Mouse (Mus musculus): ENCODE data around the gene Asb6. TPM values are rescaled to one million over a fixed set of nuclear protein-coding genes. Genes with fewer than 3 reads are reported as not detected.

Asb6 gene
- total and polyA plus RNA-seq, 3 experiments = 50.1 to 54.6 TPM; not detected in 1

DNA sequence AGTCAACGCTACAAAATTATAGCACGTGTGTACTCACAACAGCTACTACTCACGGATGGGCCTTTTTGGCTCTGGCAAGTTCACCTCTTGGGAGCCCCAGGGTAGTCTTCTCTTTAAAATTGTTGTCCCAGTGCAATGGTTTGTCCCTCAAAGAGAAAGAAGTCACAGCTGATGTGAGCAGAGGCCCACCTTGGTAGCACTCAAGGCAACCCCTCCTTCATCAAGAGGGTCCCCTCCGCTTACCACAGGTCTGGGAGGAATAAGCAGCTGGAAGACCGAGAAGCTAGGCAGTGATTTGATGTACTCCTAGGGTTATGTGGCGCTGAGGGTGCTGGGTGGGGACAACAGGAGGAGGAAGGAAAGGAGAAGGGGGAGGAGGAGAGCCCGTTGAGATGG, 29.5 kb downstream of the Asb6 start:
- Histone ChIP-seq H3K36me3 (ENCODE audit: control insufficient read depth in 1 of 2, insufficient read depth in 2 of 2, low read length in 2 of 2) (peaks cover 0 to 3% of the 10 kb centered on the region in 2 experiments; a peak in 2 of 4 replicates), H3K27me3 (ENCODE audit: control insufficient read depth in 1 of 2, insufficient read depth in 2 of 2, low read length in 2 of 2) (no peaks in the 10 kb centered on the region), H3K27ac (ENCODE audit: control insufficient read depth, low read depth, low read length) (no peak overlapping the region), H3K9ac (ENCODE audit: control insufficient read depth, low read depth, low read length, poor library complexity, severe bottlenecking) (no peak overlapping the region), H3K4me1 (ENCODE audit: control insufficient read depth in 1 of 2, insufficient read depth in 2 of 2, low read length in 2 of 2) (peaks cover 0 to 5% of the 10 kb centered on the region in 2 experiments; a peak in 2 of 4 replicates), H3K4me3 (ENCODE audit: control insufficient read depth in 1 of 2, insufficient read depth in 1 of 2, low read depth in 2 of 2, low read length in 2 of 2) (no peak overlapping the region), H3K9me3 (replicated peaks; ENCODE audit: insufficient read depth, low read length) (no peaks in the 10 kb centered on the region), H3K79me2 (ENCODE audit: control insufficient read depth, insufficient read depth, low read length, poor library complexity) (no peaks in the 10 kb centered on the region)
- DNase-seq (ENCODE audit: low read depth, low spot score) = no peak
- TF ChIP-seq GABPA (IDR thresholded peaks at IDR 0.05; ENCODE audit: low read depth, low read length) (no peak), RAD21 (IDR thresholded peaks at IDR 0.05; ENCODE audit: low read depth, low read length) (no peak), HCFC1 (IDR thresholded peaks at IDR 0.05; ENCODE audit: low read depth, low read length) (no peak), CHD1 (IDR thresholded peaks at IDR 0.05; ENCODE audit: low read depth, low read length) (no peak), ELF1 (IDR thresholded peaks at IDR 0.05; ENCODE audit: low read depth, low read length) (no peak), SIN3A (IDR thresholded peaks at IDR 0.05; ENCODE audit: low read length) (no peak), NELFE (IDR thresholded peaks at IDR 0.05; ENCODE audit: low read depth, low read length) (no peak), KAT2A (conservative IDR thresholded peaks at IDR 0.05; ENCODE audit: low read depth, low read length) (no peak), POLR2AphosphoS5 (IDR thresholded peaks at IDR 0.05; ENCODE audit: borderline replicate concordance, low read depth, low read length) (no peak), CTCF (IDR thresholded peaks at IDR 0.05 in 2 of 3, conservative IDR thresholded peaks at IDR 0.05 in 1 of 3; ENCODE audit: control insufficient read depth in 1 of 3, insufficient read depth in 1 of 3, low read depth in 2 of 3, low read length in 3 of 3, poor library complexity in 1 of 3, severe bottlenecking in 1 of 3) (no peak)

DNA sequence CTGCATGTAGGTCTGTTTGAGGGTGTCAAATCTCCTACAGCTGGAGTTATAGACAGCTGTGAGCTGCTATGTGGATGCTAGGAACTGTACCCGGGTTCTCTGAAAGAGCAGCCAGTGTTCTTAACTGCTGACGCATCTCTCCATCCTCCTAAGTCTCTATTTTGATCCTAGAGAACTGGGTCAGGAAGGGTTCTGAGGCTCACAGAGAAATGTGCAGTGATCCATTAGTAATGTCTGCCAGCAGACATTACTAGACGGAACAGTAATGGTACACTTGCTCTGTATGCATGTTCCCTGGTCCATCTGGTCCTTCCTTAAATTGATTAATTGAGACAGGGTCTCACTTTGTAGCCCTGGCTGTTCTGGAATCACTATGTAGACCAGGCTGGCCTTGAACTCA, 30.7 kb downstream of the Asb6 start:
- H3K27me3 ChIP-seq (ENCODE audit: control insufficient read depth in 1 of 2, insufficient read depth in 2 of 2, low read length in 2 of 2) = no peaks in the 10 kb centered on the region
- no peak for DNase-seq (ENCODE audit: low read depth, low spot score)
- peaks cover 0 to 10% of the 10 kb centered on the region in 2 experiments; a peak in 3 of 4 replicates for H3K4me1 ChIP-seq (ENCODE audit: control insufficient read depth in 1 of 2, insufficient read depth in 2 of 2, low read length in 2 of 2)
- H3K27ac ChIP-seq (ENCODE audit: control insufficient read depth, low read depth, low read length) = no peak overlapping the region
- H3K9me3 ChIP-seq (replicated peaks; ENCODE audit: insufficient read depth, low read length) = no peaks in the 10 kb centered on the region
- H3K4me3 ChIP-seq (ENCODE audit: control insufficient read depth in 1 of 2, insufficient read depth in 1 of 2, low read depth in 2 of 2, low read length in 2 of 2) = no peak overlapping the region
- H3K36me3 ChIP-seq (ENCODE audit: control insufficient read depth in 1 of 2, insufficient read depth in 2 of 2, low read length in 2 of 2) = peaks cover 0 to 4% of the 10 kb centered on the region in 2 experiments; a peak in 2 of 4 replicates
- H3K9ac ChIP-seq (ENCODE audit: control insufficient read depth, low read depth, low read length, poor library complexity, severe bottlenecking) = no peak overlapping the region
- H3K79me2 ChIP-seq (ENCODE audit: control insufficient read depth, insufficient read depth, low read length, poor library complexity) = no peaks in the 10 kb centered on the region
- TF ChIP-seq MAX (IDR thresholded peaks at IDR 0.05; ENCODE audit: low read length) (no peak), GATA1 (IDR thresholded peaks at IDR 0.05; ENCODE audit: low read depth, low read length) (no peak), E2F4 (IDR thresholded peaks at IDR 0.05; ENCODE audit: borderline replicate concordance, low read depth, low read length) (no peak), KAT2A (conservative IDR thresholded peaks at IDR 0.05; ENCODE audit: low read depth, low read length) (no peak), TAL1 (IDR thresholded peaks at IDR 0.05; ENCODE audit: low read length) (no peak), SMC3 (IDR thresholded peaks at IDR 0.05; ENCODE audit: low read depth, low read length) (no peak), TBP (IDR thresholded peaks at IDR 0.05; ENCODE audit: low read depth, low read length) (no peak), POLR2AphosphoS2 (IDR thresholded peaks at IDR 0.05; ENCODE audit: low read length) (no peak), JUND (IDR thresholded peaks at IDR 0.05; ENCODE audit: low read depth, low read length) (no peak), CHD1 (IDR thresholded peaks at IDR 0.05; ENCODE audit: low read depth, low read length) (no peak), UBTF (IDR thresholded peaks at IDR 0.05; ENCODE audit: borderline replicate concordance, insufficient read depth, low read depth, low read length) (no peak), NRF1 (IDR thresholded peaks at IDR 0.05; ENCODE audit: insufficient read depth, low read depth, low read length, poor library complexity, severe bottlenecking) (no peak), ETS1 (IDR thresholded peaks at IDR 0.05; ENCODE audit: low read depth, low read length) (no peak), MEF2A (IDR thresholded peaks at IDR 0.05; ENCODE audit: extremely low read depth, insufficient replicate concordance, low read depth, low read length, poor library complexity, severe bottlenecking) (no peak), MAZ (IDR thresholded peaks at IDR 0.05; ENCODE audit: low read depth, low read length) (no peak), ZKSCAN1 (IDR thresholded peaks at IDR 0.05; ENCODE audit: low read depth, low read length) (no peak), MYC (IDR thresholded peaks at IDR 0.05; ENCODE audit: low read depth, low read length) (no peak), USF1 (IDR thresholded peaks at IDR 0.05; ENCODE audit: low read depth, low read length) (no peak), MXI1 (IDR thresholded peaks at IDR 0.05; ENCODE audit: low read depth, low read length) (no peak), MYB (IDR thresholded peaks at IDR 0.05; ENCODE audit: low read depth, low read length) (no peak)
